Mouse (Mus musculus) granulocyte monocyte progenitor cell, adult 5-6 weeks (primary cell): ENCODE measurements at regions not wholly inside any gene's neighbourhood (a gene's known extent, or its start where the extent isn't known, plus 50 kb on each side); places are given as distances from the start of the nearest gene placed in this dataset.
A peak's percentile ranks its signal among the peaks of the same experiment; 100 is the strongest.

ENCODE experiments used
- ATAC-seq: replicated peaks from 2 replicates; pipeline ENCODE4 v1.8.0; 2016; ENCODE audit warnings: mild to moderate bottlenecking, moderate TSS enrichment, inconsistent platforms; ENCODE audit not compliant: poor library complexity, severe bottlenecking

GRCm38 (mm10) chr3:52572514-52573485 lies 304.7 kb downstream of the Foxo1 start:
- no peak for ATAC-seq

GRCm38 (mm10) chr3:52567606-52568372 lies 299.7 kb downstream of the Foxo1 start:
- peak; percentile 91 for ATAC-seq

DNA sequence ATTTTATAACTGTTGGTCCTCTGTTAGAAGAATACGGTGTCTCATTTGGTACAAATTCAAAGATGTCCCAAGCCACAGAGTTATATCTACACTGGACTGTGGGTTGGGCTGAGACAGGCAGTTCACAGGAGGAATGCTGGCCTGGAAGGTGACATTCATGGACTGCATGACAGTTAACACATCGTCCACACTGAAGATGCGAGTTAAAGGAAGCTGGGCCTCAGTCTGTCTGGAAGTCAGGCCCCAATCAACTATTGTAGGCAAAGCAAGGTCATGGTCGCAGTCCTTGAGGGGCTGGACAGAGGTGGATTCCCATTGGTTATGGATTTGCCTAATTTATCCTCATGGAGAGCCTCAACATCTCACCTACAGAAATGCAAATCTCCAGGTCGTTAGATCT lies 295.5 kb downstream of the Foxo1 start:
- no peak for ATAC-seq

DNA sequence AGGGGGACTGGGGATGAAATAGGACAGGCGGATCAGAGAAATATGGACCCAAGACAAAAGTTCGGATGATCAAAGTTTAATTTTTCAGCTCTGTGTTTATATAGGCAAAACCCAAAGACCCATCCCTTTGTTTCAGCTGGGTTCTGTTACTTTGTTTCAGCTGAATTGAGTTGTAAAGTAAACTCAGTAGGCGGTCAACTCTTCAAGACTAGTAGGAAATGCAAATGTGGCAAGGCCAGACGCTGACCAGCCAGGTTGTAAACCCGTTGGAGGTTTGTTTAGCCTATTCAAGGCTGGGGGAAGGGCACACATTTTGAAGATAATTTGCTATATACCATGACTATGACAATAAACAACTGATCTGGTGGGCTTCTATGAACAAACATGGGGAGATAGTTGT lies 294.7 kb downstream of the Foxo1 start:
- no peak for ATAC-seq

GRCm38 (mm10) chr3:52559481-52559880 lies 291.3 kb downstream of the Foxo1 start:
- no peak for ATAC-seq

GRCm38 (mm10) chr3:52558765-52559164 lies 290.6 kb downstream of the Foxo1 start:
- ATAC-seq, result no peak

DNA sequence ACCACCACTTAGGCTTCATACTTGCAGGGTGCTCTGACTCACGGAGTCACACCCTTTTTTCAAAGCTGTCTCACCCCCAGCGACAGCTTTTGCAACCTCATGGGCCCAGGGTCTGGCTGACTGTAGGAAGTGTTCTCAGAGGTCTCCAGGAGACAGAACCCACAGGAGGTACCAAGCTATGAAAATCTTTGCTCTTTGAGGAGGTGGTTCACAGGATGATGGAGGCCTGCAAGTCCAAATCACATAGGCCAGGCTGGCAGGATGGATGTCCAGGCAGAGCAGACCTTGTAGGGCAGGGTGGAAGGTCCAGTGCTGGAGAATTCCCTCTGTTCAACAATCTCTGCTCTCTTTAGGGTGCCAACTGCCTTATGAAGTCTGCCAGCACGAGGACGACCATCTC lies 289.2 kb downstream of the Foxo1 start:
- ATAC-seq, result no peak

GRCm38 (mm10) chr3:52555038-52555437 lies 286.9 kb downstream of the Foxo1 start:
- ATAC-seq, result peak; percentile 100

GRCm38 (mm10) chr3:52554490-52554889 lies 286.4 kb downstream of the Foxo1 start:
- no peak for ATAC-seq

DNA sequence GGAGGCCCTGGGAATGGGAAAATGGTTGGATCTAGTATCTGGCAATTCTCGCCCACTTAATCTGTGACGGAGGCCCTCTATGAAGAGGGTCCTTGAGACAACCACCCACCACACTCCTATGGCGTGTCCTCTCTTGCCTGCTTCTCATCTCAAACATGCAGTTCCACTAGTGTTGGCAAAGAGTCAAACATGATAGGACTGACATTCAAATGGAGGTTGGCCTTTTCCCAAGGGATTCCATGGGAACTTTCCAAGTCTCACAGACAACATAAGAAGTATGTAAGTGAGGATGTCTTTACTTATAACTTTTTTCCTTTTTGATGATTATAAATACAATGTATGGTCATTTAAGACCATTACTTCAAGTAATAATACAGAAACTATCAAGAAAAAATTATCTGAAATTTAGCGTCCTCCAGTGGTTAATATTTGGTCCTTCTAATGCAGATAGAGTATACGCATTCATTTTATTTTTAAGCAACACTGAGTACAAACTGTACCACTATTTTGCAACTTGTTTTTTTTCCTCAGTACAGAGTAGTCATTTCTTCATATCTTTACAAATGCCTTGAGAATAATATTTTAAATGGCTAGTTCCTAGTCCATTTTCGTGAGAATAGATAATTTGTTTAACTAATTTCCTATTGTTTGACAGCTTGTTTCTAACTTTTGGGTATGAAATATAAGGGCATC lies 280.2 kb downstream of the Foxo1 start:
- ATAC-seq, result no peak

GRCm38 (mm10) chr3:52546035-52546434 lies 277.9 kb downstream of the Foxo1 start:
- no peak for ATAC-seq

- ATAC-seq, result no peak
Measured at GRCm38 (mm10) chr3:52543006-52543405, 274.9 kb downstream of the Foxo1 start.

- ATAC-seq, result no peak
Measured at GRCm38 (mm10) chr3:52540862-52541380, 272.8 kb downstream of the Foxo1 start.

DNA sequence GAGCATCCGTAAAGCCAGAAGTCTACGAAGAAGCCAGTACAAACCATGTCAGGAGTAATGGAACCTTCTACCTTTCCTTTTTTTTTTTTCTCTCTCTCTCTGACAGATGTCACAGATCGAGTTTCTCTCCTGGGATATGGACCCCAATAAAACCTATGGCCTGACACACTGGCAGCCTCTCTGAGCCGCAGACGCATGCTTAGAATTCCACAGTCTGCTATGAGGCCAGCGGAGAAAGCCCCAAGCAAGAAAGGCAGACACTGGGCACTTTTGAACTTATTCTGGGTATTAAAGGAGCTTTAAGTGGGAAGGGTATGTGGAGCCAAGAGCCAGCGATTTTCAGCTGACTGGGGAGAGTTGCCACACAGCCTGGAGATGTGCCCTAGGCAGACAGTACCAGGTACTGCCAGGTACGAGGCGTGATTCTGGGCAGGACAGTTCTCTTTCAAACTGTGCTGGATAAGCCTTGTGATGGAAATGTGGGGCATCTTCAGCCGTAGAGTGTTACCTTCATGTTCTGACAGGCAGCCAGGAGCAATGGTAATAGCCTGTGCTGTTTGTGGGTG lies 271.8 kb downstream of the Foxo1 start:
- ATAC-seq, result no peak

GRCm38 (mm10) chr3:52538306-52538705 lies 270.2 kb downstream of the Foxo1 start:
- no peak for ATAC-seq

- ATAC-seq, result no peak
Measured at GRCm38 (mm10) chr3:52537362-52537911, 269.3 kb downstream of the Foxo1 start.

DNA sequence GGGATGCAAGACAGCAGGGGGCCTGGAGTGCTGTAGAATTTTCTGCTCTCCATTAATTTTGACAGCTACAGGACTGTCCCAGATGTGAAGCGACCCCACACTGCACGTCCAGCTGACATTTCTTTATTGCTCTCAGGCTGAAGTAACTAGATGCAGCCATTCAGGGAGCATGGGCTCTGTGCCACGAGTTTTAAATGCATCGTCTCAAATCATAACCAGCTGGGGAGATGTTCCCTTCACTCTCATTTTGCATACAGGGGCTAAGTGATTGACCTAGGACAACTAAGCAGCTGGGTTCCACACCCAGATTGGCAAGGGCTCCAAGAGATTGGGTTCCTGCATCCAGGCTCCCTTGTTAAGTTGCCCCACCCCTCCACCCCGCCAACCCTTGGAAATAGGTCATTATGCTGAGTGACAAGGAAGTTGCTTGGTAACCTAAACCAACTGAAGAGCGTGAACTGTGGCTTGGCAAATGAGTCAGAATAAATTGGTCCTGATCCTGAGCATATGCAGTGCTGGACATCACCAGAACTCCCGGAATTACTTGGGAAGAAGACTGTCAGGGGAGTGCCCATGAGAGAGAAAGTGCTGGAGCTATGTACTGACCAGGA lies 267.4 kb downstream of the Foxo1 start:
- no peak for ATAC-seq

GRCm38 (mm10) chr3:52534118-52534517 lies 266.0 kb downstream of the Foxo1 start:
- ATAC-seq, result no peak

DNA sequence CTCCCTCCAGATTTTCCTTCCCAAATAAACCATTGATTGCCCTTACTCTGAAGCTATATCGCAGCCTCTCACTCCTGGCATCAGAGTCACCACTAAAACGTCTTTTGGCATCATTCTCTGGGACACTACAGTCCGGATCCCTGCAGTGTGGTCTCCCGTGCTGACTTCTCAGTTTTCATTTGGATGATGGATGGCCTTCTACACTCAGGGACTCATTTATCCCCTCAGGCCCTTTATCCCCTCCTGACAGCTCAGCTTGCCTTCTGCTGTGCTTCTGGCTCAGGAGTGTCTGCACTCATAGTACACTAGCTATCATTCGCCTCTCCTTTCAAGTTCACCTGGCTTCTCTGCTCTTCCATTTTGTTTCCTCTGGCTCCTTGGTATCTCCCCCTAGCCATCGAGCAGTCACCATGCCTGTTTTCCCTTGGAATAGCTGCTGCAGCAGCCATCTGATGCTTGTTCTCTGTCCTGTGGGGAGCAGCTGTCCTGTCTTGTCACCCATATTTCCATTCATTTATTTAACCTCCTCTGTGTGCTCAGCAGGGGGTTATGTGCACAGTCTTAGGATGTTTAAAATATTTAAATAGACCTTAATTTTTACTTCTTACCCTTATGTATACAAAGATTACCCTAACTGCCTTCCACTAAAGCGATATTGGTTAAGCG lies 263.7 kb downstream of the Foxo1 start:
- no peak for ATAC-seq
